Mouse (Mus musculus): Measurements from ENCODE around the gene Pdgfb.

- TF ChIP-seq POLR2A (IDR thresholded peaks at IDR 0.05; ENCODE audit: low read depth, low read length) (no peak), POLR2AphosphoS2 (IDR thresholded peaks at IDR 0.05; ENCODE audit: low read depth, low read length) (no peak), CTCF (conservative IDR thresholded peaks at IDR 0.05 in 1 of 2, IDR thresholded peaks at IDR 0.05 in 1 of 2; ENCODE audit: low read depth in 2 of 2, low read length in 2 of 2) (no peak), EP300 (IDR thresholded peaks at IDR 0.05; ENCODE audit: low read length) (no peak), NELFE (IDR thresholded peaks at IDR 0.05; ENCODE audit: low read depth, low read length) (no peak), MEF2A (IDR thresholded peaks at IDR 0.05; ENCODE audit: borderline replicate concordance, low read depth, low read length) (no peak), ZNF384 (IDR thresholded peaks at IDR 0.05; ENCODE audit: low read depth, low read length) (no peak), UBTF (IDR thresholded peaks at IDR 0.05; ENCODE audit: low read depth, low read length) (no peak), MAX (IDR thresholded peaks at IDR 0.05; ENCODE audit: low read length) (no peak), USF2 (conservative IDR thresholded peaks at IDR 0.05; ENCODE audit: low read depth, low read length) (no peak), MXI1 (IDR thresholded peaks at IDR 0.05; ENCODE audit: low read depth, low read length) (no peak), JUND (conservative IDR thresholded peaks at IDR 0.05; ENCODE audit: low read depth, low read length) (no peak), BHLHE40 (IDR thresholded peaks at IDR 0.05; ENCODE audit: low read depth, low read length) (no peak), ELF1 (IDR thresholded peaks at IDR 0.05; ENCODE audit: low read depth, low read length) (no peak)
Observed at GRCm38 (mm10) chr15:80035341-80035885, 20.6 kb upstream of the Pdgfb start.
